Mouse (Mus musculus) lung, postnatal 0 days (tissue): Measurements from ENCODE around the gene Ankrd40.

Experiments used
- CTCF ChIP-seq: IDR thresholded peaks from 2 replicates; pipeline ENCODE4 v1.5.1; 2016; ENCODE audit warnings: antibody characterized with exemption, mild to moderate bottlenecking
- EP300 ChIP-seq: IDR thresholded peaks from 2 replicates; pipeline ENCODE4 v1.6.1; 2016; ENCODE audit warnings: antibody characterized with exemption, mild to moderate bottlenecking, control low read depth

DNA sequence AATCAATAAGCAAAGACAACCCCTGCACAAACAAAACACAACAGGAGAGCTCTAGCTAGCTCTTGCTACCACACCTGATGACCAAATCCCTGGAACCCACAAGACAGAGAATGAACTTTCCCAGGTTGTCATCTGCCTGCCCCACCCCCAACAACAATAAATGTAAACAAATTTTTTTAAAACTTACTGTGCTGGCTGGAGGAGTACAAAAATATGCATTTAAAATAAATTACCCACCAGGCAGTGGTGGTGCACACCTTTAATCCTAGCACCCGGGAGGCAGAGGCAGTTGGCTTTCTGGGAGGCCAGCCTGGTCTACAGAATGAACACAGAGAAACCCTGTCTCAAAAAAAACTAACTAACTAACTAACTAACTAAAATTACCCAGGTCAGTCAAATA is 10.8 kb upstream of the Ankrd40 start:
- TF ChIP-seq CTCF (no peak), EP300 (no peak)
